Mouse (Mus musculus) CH12.LX (cell line): ENCODE measurements around the gene Carmil1.

Experiments used
- CTCF ChIP-seq, 2 experiments: IDR thresholded peaks in 1 of 2; conservative IDR thresholded peaks in 1 of 2; 2 replicates each; pipeline ENCODE4 v1.5.1; 2011 to 2012; ENCODE audit warnings: low read depth in 2 of 2, low read length in 2 of 2, improper control_type of control experiment in 1 of 2, inconsistent platforms in 1 of 2, mild to moderate bottlenecking in 1 of 2, moderate library complexity in 1 of 2
- USF2 ChIP-seq: conservative IDR thresholded peaks from 2 replicates; pipeline ENCODE4 v1.6.1; 2011; ENCODE audit warnings: low read depth, low read length, improper control_type of control experiment

DNA sequence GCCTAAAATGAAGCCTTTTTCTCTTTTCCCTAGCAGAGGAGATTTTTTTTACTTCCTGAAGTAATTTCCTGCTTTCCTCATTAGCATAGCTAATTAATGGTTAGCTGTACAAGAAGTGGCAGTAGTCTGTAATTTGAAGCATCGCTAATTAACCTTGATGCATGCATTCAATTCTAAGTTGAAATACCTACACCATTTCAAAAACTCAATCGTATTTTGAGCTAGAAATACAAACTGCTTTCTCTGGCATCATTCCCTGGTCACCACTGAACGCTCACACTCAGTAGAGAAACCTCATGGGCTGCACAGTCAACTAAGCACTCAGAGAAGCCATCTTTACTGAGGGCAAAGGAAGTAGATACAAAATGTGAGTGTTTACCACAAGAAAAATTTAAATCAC, 285.8 kb downstream of the Carmil1 start:
- TF ChIP-seq CTCF (conservative IDR thresholded peaks at IDR 0.05 in 1 of 2, IDR thresholded peaks at IDR 0.05 in 1 of 2; ENCODE audit: low read depth in 2 of 2, low read length in 2 of 2) (no peak), USF2 (no peak)
